Mouse (Mus musculus) lung, embryonic 14.5 days (tissue): ENCODE measurements around the gene Ttc38. TPM values are rescaled to one million over a fixed set of nuclear protein-coding genes. Genes with fewer than 3 reads are reported as not detected.
"Not testable (repeated sequence)": the region's sequence is repeated elsewhere in the genome, so short reads cannot be mapped to it uniquely, and the experiment has no call there.

Experiments
- ATAC-seq: fragments of 200-750 bp; cut with Nextera tagmentation; 2 replicates; pipeline ENCODE4 v1.8.0; 2017; ENCODE audit warnings: mild to moderate bottlenecking, moderate TSS enrichment, moderate library complexity; ENCODE audit not compliant: insufficient read depth
- DNase-seq: peaks from one replicate; pipeline ENCODE4 v3.0.0-alpha.2; 2015
- H3K27ac ChIP-seq: fragments of 300-500 bp; sonication (generic); 2 replicates; pipeline ENCODE4 v1.5.1; 2014; ENCODE audit warnings: low read depth, mild to moderate bottlenecking, moderate library complexity
- H3K27me3 ChIP-seq: fragments of 300-500 bp; sonication (generic); 2 replicates; pipeline ENCODE4 v1.6.1; 2014; ENCODE audit warnings: low read length, control low read depth; ENCODE audit not compliant: insufficient read depth
- H3K36me3 ChIP-seq: fragments of 300-500 bp; sonication (generic); 2 replicates; pipeline ENCODE4 v1.6.1; 2014; ENCODE audit warnings: control low read depth; ENCODE audit not compliant: insufficient read depth
- H3K4me1 ChIP-seq: fragments of 300-500 bp; sonication (generic); 2 replicates; pipeline ENCODE4 v1.6.1; 2014; ENCODE audit warnings: antibody characterized with exemption, control low read depth; ENCODE audit not compliant: insufficient read depth
- H3K4me2 ChIP-seq: fragments of 300-500 bp; sonication (generic); 2 replicates; pipeline ENCODE4 v1.6.1; 2014; ENCODE audit warnings: mild to moderate bottlenecking
- H3K4me3 ChIP-seq: fragments of 300-500 bp; sonication (generic); 2 replicates; pipeline ENCODE4 v1.5.1; 2014; ENCODE audit warnings: low read depth, low read length
- H3K9ac ChIP-seq: fragments of 300-500 bp; sonication (generic); 2 replicates; pipeline ENCODE4 v1.6.1; 2014
- H3K9me3 ChIP-seq: fragments of 300-500 bp; sonication (generic); 2 replicates; pipeline ENCODE4 v1.6.1; 2016; ENCODE audit warnings: low read depth, low read length, control low read depth
- CTCF ChIP-seq: IDR thresholded peaks from 2 replicates; pipeline ENCODE4 v1.5.1; 2016; ENCODE audit warnings: antibody characterized with exemption, low read depth
- WGBS: fragments of 180-500 bp; shearing (Covaris S2); extraction: QIAGEN DNeasy Blood & Tissue Kit; methylation state at CpG from one replicate; pipeline ENCODE4 v1.1.7; 2014; 5-methylcytosine and 5-hydroxymethylcytosine counted together
- polyA plus RNA-seq: library from polyadenylated mRNA; unstranded; fragments of >200 nt; fragmentation: Nextera tagmentation; extraction: Ambion mirVana; gene quantifications from 2 replicates; pipeline ENCODE4 v1.2.1, GENCODE M21; 2014

Ttc38 gene
- polyA plus RNA-seq, 1 experiment from 2014 or later: 3.4 TPM

- Histone ChIP-seq H3K9ac (no peak overlapping the region), H3K4me1 (no peaks in the 10 kb centered on the region), H3K9me3 (no peaks in the 10 kb centered on the region), H3K27me3 (no peaks in the 10 kb centered on the region), H3K27ac (no peak overlapping the region), H3K36me3 (no peaks in the 10 kb centered on the region), H3K4me2 (no peak overlapping the region), H3K4me3 (no peak overlapping the region)
- no peak for DNase-seq
- no peak for TF ChIP-seq CTCF
- 91% methylated on average over 5 of the region's 5 CpGs for WGBS
- ATAC-seq: no peak
These were observed 4.8 kb downstream of the Ttc38 start for GRCm38 (mm10) chr15:85836887-85837286.

- no peak overlapping the region for H3K4me3 ChIP-seq
- no peak overlapping the region for H3K9ac ChIP-seq
- peak; percentile 63 for TF ChIP-seq CTCF
- no peak overlapping the region for H3K27ac ChIP-seq
- whole genome bisulfite sequencing: 28% methylated on average over 6 of the region's 6 CpGs
- no peak for ATAC-seq
- no peaks in the 10 kb centered on the region for H3K27me3 ChIP-seq
- DNase-seq: no peak
- no peaks in the 10 kb centered on the region for H3K9me3 ChIP-seq
- no peaks in the 10 kb centered on the region for H3K36me3 ChIP-seq
- H3K4me1 ChIP-seq: no peaks in the 10 kb centered on the region
- H3K4me2 ChIP-seq: no peak overlapping the region
These were observed 8.9 kb downstream of the Ttc38 start for GRCm38 (mm10) chr15:85840983-85841382.

DNA sequence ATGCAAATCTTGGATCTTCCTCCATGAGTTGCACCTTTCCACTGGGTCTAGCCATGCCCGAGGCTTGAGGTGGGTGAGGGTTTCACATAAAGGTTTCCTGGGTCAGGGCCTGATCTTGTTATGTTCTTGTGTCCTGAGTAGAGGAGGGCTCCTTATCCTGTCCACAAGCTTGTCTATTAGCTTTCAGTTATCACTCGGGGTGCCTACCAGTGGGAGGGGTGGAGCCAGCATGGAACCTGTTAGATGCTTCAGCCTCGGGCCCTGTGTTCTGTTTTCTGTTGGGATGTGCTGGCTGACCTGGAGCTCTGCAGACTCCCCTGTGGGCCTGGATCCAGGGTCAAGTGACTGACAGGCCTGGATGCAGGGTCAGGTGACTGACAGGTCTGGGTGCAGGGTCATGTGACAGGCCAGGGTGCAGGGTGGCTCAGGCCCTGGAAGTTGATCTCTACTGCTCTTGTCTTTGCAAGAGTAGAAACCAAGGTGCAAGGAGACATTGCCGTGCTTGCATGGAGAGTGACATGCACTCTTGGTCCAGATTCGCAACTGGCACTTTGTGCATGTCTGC is 9.8 kb downstream of the Ttc38 start:
- ATAC-seq (no peak), DNase-seq (no peak)
- H3K27me3 ChIP-seq: no peaks in the 10 kb centered on the region
- WGBS: 70% methylated on average over 5 of the region's 5 CpGs
- H3K27ac ChIP-seq: no peak overlapping the region
- H3K9me3 ChIP-seq: no peaks in the 10 kb centered on the region
- H3K4me1 ChIP-seq: no peaks in the 10 kb centered on the region
- no peak overlapping the region for H3K4me3 ChIP-seq
- TF ChIP-seq CTCF: no peak
- no peak overlapping the region for H3K4me2 ChIP-seq
- H3K9ac ChIP-seq: no peak overlapping the region
- H3K36me3 ChIP-seq: no peaks in the 10 kb centered on the region

- no peaks in the 10 kb centered on the region for H3K4me1 ChIP-seq
- DNase-seq: no peak
- H3K27ac ChIP-seq: no peak overlapping the region
- no peaks in the 10 kb centered on the region for H3K36me3 ChIP-seq
- no peak overlapping the region for H3K9ac ChIP-seq
- TF ChIP-seq CTCF: no peak
- ATAC-seq: no peak
- H3K27me3 ChIP-seq: no peaks in the 10 kb centered on the region
- H3K4me2 ChIP-seq: no peak overlapping the region
- H3K9me3 ChIP-seq: no peaks in the 10 kb centered on the region
- H3K4me3 ChIP-seq: no peak overlapping the region
These were observed 13.0 kb downstream of the Ttc38 start for GRCm38 (mm10) chr15:85845071-85845470.

DNA sequence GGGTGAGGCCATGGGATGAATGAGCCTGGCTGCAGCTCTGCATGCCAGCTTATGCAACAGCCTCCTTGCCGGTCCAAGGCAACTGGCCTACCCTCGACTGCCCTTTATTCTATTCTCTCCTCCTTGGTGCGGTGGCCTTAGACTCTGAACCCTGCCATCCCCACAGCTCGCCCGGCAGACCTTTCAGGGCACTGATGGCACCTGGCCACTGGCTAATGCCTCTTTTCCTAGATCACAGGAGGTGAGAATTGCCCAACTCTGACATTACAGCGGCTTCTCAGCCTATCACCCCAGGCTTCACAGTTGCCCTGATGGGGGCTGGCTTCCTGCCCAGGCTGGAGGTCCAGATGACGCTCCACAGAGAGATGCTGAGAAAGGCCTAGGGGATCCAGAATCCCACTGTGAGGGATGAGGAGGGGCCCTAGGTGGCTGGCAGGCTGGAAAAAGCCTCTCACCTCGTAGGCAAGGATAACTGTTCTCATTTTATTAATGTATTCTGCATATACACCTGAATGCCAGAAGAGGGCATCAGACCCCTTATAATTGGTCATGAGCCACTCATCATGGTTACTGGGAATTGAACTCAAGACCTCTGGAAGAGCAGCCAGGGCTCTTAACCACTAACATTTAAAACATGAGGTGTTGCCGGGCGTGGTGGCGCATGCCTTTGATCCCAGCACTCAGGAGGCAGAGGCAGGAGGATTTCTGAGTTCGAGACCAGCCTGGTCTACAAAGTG is 19.7 kb downstream of the Ttc38 start:
- H3K9ac ChIP-seq: no peak overlapping the region
- no peak for DNase-seq
- no peak overlapping the region for H3K4me3 ChIP-seq
- no peaks in the 10 kb centered on the region for H3K36me3 ChIP-seq
- H3K27me3 ChIP-seq: no peaks in the 10 kb centered on the region
- no peak for TF ChIP-seq CTCF
- ATAC-seq: no peak
- no peak overlapping the region for H3K27ac ChIP-seq
- H3K4me2 ChIP-seq: no peak overlapping the region
- 71% methylated on average over 12 of the region's 12 CpGs for WGBS
- no peaks in the 10 kb centered on the region for H3K4me1 ChIP-seq
- no peaks in the 10 kb centered on the region for H3K9me3 ChIP-seq

DNA sequence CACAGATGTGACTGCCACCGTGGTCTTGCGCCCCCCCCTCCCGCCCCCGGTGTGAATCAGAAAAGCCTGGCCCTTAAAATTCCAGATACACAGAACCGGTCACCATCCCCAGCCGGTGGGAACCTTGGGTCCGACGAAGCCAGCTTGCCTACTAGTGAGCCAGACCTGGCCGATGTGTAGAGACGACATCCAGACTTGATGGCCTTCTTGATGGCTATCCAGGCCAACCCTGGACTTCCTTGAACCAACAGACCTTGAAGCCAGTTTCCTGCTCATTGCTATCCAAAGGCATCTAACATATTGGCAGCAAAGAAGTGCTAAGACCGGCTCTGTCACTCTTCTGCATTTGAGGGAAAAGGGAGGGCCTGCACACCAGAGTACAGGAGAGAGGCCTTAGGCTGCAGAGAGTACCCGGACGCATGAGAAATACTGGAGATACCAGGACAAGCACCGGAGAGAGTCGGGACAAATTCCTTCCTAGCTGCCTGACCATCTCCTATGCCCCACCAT is 26.9 kb downstream of the Ttc38 start:
- peak overlapping the region; percentile 89 for H3K4me2 ChIP-seq
- H3K9ac ChIP-seq: peak overlapping the region; percentile 71
- H3K36me3 ChIP-seq: peaks cover 30% of the 10 kb centered on the region
- ATAC-seq (peak; percentile 21), DNase-seq (no peak)
- peak overlapping the region; percentile 76 for H3K4me3 ChIP-seq
- WGBS: 6% methylated on average over 15 of the region's 15 CpGs
- H3K27me3 ChIP-seq: no peaks in the 10 kb centered on the region
- peak overlapping the region; percentile 42; the same call in 1 of the 2 replicates for H3K27ac ChIP-seq
- H3K4me1 ChIP-seq: peaks cover 16% of the 10 kb centered on the region
- no peaks in the 10 kb centered on the region for H3K9me3 ChIP-seq
- TF ChIP-seq CTCF: no peak

GRCm38 (mm10) chr15:85859490-85860031 is 27.5 kb downstream of the Ttc38 start, which contains the start of gene Gtse1:
Gtse1 (plus strand) TSS chr15:85859745.
- WGBS: under 1% methylated on average over 42 of the region's 42 CpGs
- peak; percentile 98 for DNase-seq
- no peak for TF ChIP-seq CTCF

GRCm38 (mm10) chr15:85865913-85866312 is 33.8 kb downstream of the Ttc38 start:
- H3K4me3 ChIP-seq, ATAC-seq, H3K27me3 ChIP-seq, H3K27ac ChIP-seq, H3K9me3 ChIP-seq, H3K4me1 ChIP-seq, DNase-seq, H3K9ac ChIP-seq, H3K4me2 ChIP-seq: not testable (repeated sequence)
- 90% methylated on average over 7 of the region's 7 CpGs for WGBS
- peaks cover 96% of the 10 kb centered on the region for H3K36me3 ChIP-seq

More at GRCm38 (mm10) chr15:85859490-85860031, 27.5 kb downstream of the Ttc38 start, which contains the start of gene Gtse1:
- peak within 1 kb of the TSS; percentile 89 for H3K4me2 ChIP-seq
- H3K9ac ChIP-seq: peak within 1 kb of the TSS; percentile 71
- no peaks in the 10 kb centered on the region for H3K9me3 ChIP-seq
- peaks cover 16% of the 10 kb centered on the region for H3K4me1 ChIP-seq
- peak within 1 kb of the TSS; percentile 76 for H3K4me3 ChIP-seq
- H3K27me3 ChIP-seq: no peaks in the 10 kb centered on the region
- ATAC-seq: peak; percentile 99
- peak within 1 kb of the TSS; percentile 48 for H3K27ac ChIP-seq
- peaks cover 35% of the 10 kb centered on the region for H3K36me3 ChIP-seq
